Mouse (Mus musculus) T-cell, adult 2 months (primary cell): ENCODE measurements at regions not wholly inside any gene's neighbourhood (a gene's known extent, or its start where the extent isn't known, plus 50 kb on each side); places are given as distances from the start of the nearest gene placed in this dataset.

Experiments used
- DNase-seq: peaks from one replicate; pipeline ENCODE4 v3.0.0; 2022; ENCODE audit warnings: low spot score

DNA sequence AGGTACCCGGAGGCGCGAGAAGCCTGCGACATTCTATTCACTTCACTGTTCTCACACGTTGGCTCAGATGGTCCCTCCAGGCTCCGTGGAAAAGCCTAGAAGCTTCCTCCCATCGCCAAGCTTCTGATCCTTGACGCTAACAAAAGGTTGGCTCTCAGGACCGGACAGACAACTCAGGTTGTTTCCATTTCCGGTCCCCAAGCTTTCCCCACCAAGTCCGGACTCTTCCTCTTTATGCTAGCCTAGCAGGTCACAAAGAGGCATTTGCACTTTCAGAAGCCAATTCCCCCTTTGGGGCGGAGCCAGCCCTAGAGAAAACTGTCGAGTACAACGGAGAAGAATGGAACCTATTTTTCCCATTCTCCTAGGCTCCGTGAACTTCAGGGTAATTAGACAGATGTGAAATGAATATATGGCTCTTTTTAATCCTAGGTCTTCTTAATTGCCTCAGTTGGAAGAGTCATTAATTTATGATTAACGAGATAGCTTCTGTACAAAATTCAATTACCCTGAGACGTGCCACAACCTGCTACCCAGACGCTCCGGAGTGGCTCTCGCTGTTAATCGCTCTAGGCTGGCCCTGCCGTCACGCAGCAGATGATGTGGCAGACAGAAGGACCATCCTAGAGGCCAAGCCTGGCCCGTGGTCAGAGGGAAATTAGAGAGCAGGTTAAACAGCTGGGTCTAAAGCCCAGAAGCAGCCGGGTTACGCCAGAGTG lies 207.6 kb downstream of the Xxylt1 start:
- no peak for DNase-seq

- DNase-seq = no peak
These were observed 205.9 kb downstream of the Xxylt1 start for GRCm38 (mm10) chr16:30875235-30875829.

DNA sequence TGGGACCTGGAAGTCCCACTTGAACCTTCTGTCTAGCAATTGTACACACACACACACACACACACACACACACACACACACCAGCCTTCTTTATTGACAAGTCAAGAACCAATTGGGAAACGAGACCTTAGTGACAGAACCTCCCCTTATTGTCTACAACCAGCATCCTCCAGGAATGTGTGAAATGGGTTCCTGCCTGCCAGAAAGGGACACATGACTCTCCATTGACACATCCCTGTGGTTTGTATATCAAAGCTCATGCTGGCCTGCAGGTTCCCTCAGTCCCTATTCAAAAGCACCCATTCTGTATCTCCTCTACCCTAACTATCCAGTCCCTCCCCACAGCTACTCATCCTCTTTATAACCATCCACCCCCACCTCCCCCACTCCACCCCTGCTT lies 202.4 kb downstream of the Xxylt1 start:
- no peak for DNase-seq

DNA sequence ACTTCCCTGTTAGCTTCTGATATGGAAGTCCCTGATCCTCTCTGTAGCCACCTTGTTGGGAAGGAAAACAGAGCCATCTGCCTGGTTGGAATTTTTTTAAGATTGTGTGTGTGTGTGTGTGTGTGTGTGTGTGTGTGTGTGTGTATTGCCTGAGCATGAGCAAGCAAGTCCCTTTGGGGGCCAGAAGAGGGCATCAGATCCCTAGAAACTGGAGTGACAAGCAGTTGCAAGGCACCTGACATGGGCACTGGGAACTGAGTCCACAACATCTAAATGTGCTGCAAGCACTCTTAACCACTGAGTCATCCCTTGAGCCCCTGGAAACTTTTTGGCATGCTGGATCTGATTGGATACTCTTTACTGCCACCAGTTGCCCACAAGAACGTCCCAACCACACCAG lies 201.4 kb downstream of the Xxylt1 start:
- no peak for DNase-seq

DNA sequence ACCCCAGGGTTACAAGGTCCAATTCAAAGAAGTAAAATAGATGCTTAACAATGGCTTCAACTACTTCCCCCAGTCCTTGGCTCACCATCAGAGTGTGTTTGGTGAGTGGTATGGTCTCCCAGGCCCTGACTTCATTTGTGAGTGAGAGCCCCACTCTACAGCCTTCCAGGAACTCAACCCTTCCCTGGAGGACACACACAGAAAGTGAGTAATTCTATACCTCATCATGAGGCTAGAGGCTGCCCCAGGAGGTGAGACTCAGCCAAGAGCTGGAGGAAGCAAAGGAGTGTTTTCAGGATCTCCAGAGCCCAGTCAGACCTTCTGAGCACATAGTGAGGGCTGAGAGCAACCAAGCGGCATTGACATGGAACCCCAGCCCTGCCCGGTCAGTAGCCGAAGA lies 200.6 kb downstream of the Xxylt1 start:
- DNase-seq = no peak

- DNase-seq = no peak
These were observed 200.0 kb downstream of the Xxylt1 start for GRCm38 (mm10) chr16:30881186-30881585.

GRCm38 (mm10) chr16:30883490-30884188 lies 197.6 kb downstream of the Xxylt1 start:
- no peak for DNase-seq

GRCm38 (mm10) chr16:30884189-30884551 lies 197.1 kb downstream of the Xxylt1 start:
- no peak for DNase-seq

DNA sequence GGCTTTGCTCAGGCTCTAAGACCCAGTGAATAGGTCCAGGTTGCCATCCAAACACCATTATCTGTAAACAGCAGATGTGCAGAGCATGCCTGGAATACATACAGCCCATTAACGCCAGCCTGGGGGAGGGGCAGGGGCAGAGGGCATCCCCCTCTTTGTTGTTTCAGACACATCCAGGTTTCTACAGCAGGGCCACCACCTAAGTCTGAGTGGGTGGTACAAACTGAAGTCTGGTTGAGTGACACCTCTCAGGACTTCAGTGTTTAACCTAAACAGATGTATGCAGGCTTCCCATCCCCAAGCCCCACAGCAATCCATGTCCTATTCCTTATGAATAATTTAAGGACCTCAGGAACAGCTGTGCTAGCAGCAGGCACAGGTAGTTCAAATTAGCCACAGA lies 194.2 kb downstream of the Xxylt1 start:
- DNase-seq = no peak

GRCm38 (mm10) chr16:30887536-30887935 lies 193.7 kb downstream of the Xxylt1 start:
- DNase-seq = no peak

- DNase-seq = no peak
These were observed 192.5 kb downstream of the Xxylt1 start for GRCm38 (mm10) chr16:30888556-30889323.

- DNase-seq = no peak
These were observed 188.6 kb downstream of the Xxylt1 start for GRCm38 (mm10) chr16:30892606-30893005.

DNA sequence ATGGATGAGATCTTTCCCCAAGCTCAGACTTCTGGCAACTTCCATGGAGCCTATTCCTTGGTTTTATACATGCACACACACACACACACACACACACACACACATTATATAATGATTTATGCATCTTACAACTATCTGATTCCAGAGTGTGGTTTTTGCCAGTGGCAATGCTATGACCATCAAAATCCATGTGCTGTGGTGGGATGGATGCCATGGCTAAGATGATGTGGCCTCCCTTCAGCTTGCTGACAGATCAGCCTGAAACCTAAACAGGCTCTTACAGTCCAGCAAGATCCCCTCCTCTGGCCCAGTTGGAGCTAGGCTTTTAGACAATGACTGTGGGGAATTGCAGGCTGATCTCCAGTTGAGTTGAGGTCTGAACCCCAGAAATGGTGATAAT lies 187.1 kb downstream of the Xxylt1 start:
- DNase-seq = no peak

DNA sequence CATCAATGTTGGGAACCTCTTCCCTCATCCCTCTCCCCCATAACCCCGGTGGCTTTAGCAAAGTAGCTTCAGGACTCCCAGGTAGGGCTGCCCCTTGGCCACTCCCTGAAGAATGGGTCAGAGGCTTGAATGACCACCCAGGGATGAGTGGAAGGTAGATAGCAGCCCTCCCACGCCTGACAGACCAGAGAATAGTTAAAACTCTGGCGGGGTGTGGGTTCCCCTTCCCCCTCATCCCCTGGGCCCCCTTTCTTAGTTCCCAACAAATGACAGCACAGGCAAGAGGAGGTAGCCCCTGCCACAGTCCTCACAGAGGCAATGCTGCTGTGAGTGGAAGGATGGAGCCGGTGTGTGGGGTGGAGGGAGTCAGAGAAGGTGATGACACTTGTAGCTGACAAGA lies 186.2 kb downstream of the Xxylt1 start:
- DNase-seq = no peak

DNA sequence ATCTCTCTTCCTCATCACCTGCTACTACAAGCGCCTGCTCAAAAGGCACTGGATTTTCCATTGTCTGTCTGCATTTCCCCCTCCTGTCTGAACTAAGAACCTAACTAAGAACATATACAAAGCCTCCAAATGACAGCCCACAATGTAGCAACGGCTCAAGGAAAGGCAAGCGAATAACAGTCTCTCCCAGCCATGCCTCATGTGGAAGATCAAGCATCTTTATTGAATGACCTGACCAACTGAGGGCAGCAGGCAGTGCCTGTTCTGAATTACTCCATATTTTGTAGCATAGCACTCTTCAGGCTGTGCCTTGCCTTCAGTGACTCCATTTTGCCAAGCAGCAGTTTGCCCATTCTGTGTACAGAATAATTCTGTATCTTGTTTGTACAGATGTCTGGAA lies 183.9 kb downstream of the Xxylt1 start:
- DNase-seq = no peak

GRCm38 (mm10) chr16:30900121-30900520 lies 181.1 kb downstream of the Xxylt1 start:
- DNase-seq = no peak

GRCm38 (mm10) chr16:30901309-30901708 lies 179.9 kb downstream of the Xxylt1 start:
- DNase-seq = no peak
